Mouse (Mus musculus) spleen, embryonic (tissue): Measurements from ENCODE around the gene Cd300lg.

ENCODE experiments used
- CTCF ChIA-PET: fragments of 350-600 bp; sonication (Branson Sonifier 250); formaldehyde crosslinking; loops from one replicate; lab custom pipeline; 2022; lab: Charles Lee

Gene Cd300lg

DNA sequence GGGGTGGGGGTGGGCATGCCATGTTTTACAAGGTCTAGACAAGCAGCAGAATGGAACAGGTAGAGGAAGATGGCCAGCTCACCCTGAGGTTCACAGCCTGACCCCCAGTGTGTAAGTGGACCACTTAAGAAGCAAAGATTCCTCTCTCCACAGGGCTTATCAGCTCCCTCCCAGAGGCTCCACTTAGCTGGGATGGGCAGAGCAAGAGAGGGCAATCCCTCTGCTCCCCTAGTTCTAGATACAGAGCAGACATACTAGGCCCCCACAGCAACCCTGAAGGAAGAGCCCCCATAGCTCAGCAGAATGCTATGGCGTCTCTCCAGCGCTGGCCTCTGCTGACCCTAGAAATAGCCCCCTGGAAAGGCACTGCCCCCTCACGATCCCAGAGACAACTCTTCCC lies 54.4 kb downstream of the Cd300lg start:
- CTCF ChIA-PET = no interaction called here

- CTCF ChIA-PET = no interaction called here
These were observed 55.1 kb downstream of the Cd300lg start for GRCm38 (mm10) chr11:102096446-102096845.

- CTCF ChIA-PET = interaction anchor here (0.6 kb wide), 1 partner anchor 9 kb away, joined by 5 read pairs; no protein-coding TSS in a partner anchor
These were observed 55.6 kb downstream of the Cd300lg start for GRCm38 (mm10) chr11:102096887-102097391.

GRCm38 (mm10) chr11:102101219-102101618 lies 59.9 kb downstream of the Cd300lg start, which contains the start of gene Ppy:
TSS of gene Ppy (minus strand) at chr11:102101319.
- CTCF ChIA-PET = no interaction called here

DNA sequence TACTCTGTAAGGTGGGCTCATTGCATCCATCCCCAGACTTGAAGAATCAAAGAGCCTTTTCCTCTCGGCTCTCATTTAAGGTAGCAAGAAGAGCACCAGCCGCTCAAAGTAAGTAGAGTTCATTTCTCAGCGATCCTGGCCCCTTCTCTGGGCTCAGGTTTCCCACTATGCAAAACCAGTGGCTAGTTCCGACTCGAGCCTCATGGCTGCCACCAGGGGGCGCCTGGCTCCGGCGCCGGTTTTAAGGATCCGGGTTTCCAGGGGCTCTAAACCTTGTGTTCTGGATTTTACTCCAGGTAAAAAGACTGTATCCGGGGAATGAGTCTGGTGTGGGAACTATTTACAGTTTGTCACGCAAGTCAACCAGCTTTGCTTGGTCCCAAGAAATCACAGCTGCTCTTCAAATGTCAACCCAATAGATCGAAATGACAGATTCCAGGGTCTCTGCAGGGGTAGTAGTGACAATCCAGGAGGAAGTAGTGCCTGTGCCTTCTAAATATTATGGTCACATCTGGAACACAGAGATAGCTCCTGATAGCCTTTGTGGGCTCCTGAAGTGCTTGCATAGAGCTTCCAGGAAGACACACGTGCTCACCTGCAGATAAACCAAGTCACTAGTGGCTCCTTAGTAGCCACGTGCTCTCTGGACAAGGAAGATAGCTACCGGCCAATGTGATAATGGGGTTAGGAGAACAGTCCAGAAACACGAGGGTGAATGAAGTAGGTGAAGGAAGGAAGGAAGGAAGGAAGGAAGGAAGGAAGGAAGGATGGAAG lies 61.4 kb downstream of the Cd300lg start:
- CTCF ChIA-PET = interaction anchor here (0.6 kb wide), 1 partner anchor 14 kb away, joined by 3 read pairs; no protein-coding TSS in a partner anchor
